Mouse (Mus musculus): ENCODE measurements around the gene Tcaim. TPM values are rescaled to one million over a fixed set of nuclear protein-coding genes. Genes with fewer than 3 reads are reported as not detected.
A peak's percentile ranks its signal among the peaks of the same experiment; 100 is the strongest.

Tcaim gene
- total RNA-seq, 2 experiments from 2014 or later: 20.5 to 22.1 TPM

GRCm38 (mm10) chr9:122863731-122864130 is 58.4 kb downstream of the Tcaim start:
- no peak for TF ChIP-seq CTCF (conservative IDR thresholded peaks at IDR 0.05)
- Histone ChIP-seq H3K4me3 (no peak overlapping the region), H3K27ac (no peak overlapping the region)
- no peak for DNase-seq (ENCODE audit: low spot score in 2 of 2)

- DNase-seq (ENCODE audit: low spot score in 2 of 2): no peak
- TF ChIP-seq CTCF (conservative IDR thresholded peaks at IDR 0.05): no peak
- H3K27ac ChIP-seq: peak overlapping the region; percentile 92; the same call in 1 of the 2 replicates
- H3K4me3 ChIP-seq: peak overlapping the region; percentile 93
Observed at GRCm38 (mm10) chr9:122864848-122865247, 59.5 kb downstream of the Tcaim start.

- no peak for TF ChIP-seq CTCF (conservative IDR thresholded peaks at IDR 0.05)
- Histone ChIP-seq H3K27ac (peak within 1 kb of the TSS; percentile 92), H3K4me3 (peak within 1 kb of the TSS; percentile 93)
- DNase-seq (ENCODE audit: low spot score in 2 of 2): peak; percentile 76 to 81
Observed at GRCm38 (mm10) chr9:122865697-122866166, 60.4 kb downstream of the Tcaim start, which contains the start of gene Zfp445. Gene Zfp445, minus strand, starts transcription at chr9:122866006.

- Histone ChIP-seq H3K27ac (peak overlapping the region; percentile 92), H3K4me3 (peak overlapping the region; percentile 93)
- TF ChIP-seq CTCF (conservative IDR thresholded peaks at IDR 0.05): no peak
- DNase-seq (ENCODE audit: low spot score in 2 of 2): no peak
Observed at GRCm38 (mm10) chr9:122866192-122866591, 60.9 kb downstream of the Tcaim start.

- no peak overlapping the region for H3K27ac ChIP-seq
- no peak for DNase-seq (ENCODE audit: low spot score in 2 of 2)
- TF ChIP-seq CTCF (conservative IDR thresholded peaks at IDR 0.05): no peak
- H3K4me3 ChIP-seq: no peak overlapping the region
Observed at GRCm38 (mm10) chr9:122872595-122872994, 67.3 kb downstream of the Tcaim start.

- TF ChIP-seq CTCF (conservative IDR thresholded peaks at IDR 0.05): no peak
- no peak for DNase-seq (ENCODE audit: low spot score in 2 of 2)
- Histone ChIP-seq H3K27ac (no peak overlapping the region), H3K4me3 (no peak overlapping the region)
Observed at GRCm38 (mm10) chr9:122874653-122875052, 69.3 kb downstream of the Tcaim start.

- H3K27ac ChIP-seq: no peak overlapping the region
- DNase-seq (ENCODE audit: low spot score in 2 of 2): no peak
- H3K4me3 ChIP-seq: no peak overlapping the region
- TF ChIP-seq CTCF (conservative IDR thresholded peaks at IDR 0.05): no peak
Observed at GRCm38 (mm10) chr9:122875145-122875544, 69.8 kb downstream of the Tcaim start.

- Histone ChIP-seq H3K4me3 (peak within 1 kb of the TSS; percentile 89), H3K27ac (peak within 1 kb of the TSS; percentile 85)
- no peak for TF ChIP-seq CTCF (conservative IDR thresholded peaks at IDR 0.05)
- no peak for DNase-seq (ENCODE audit: low spot score in 2 of 2)
Observed at GRCm38 (mm10) chr9:122885385-122885784, 80.0 kb downstream of the Tcaim start, which contains the start of gene Zkscan7. Gene Zkscan7, plus strand, starts transcription at chr9:122885685.

Other genes with a start within 250 kb of the Tcaim start
- gene Topaz1, start 58.2 kb upstream of the Tcaim start, total RNA-seq (2021): not detected
- not detected for gene Gm35549, start 38.5 kb downstream of the Tcaim start, total RNA-seq (2021)
- 100 to 1,000 TPM; 170 to 186 TPM for gene Zfp445, start 60.5 kb downstream of the Tcaim start, total RNA-seq (2021)
- gene Zkscan7, start 80.1 kb downstream of the Tcaim start, total RNA-seq (2021): 1 to 10 TPM; 5.2 TPM
- gene Zfp105, start 117.5 kb downstream of the Tcaim start, total RNA-seq (2021): 1 to 10 TPM; 7.5 to 8.3 TPM
- gene 1110059G10Rik, start 145.5 kb downstream of the Tcaim start, total RNA-seq (2021): 10 to 100 TPM; 21.2 to 23.6 TPM
- 1 to 10 TPM in 1 of 2 experiments, under 1 TPM in 1; 0.79 to 1.6 TPM for gene Kif15, start 145.5 kb downstream of the Tcaim start, total RNA-seq (2021)
- gene Tmem42, start 215.8 kb downstream of the Tcaim start, total RNA-seq (2021): 10 to 100 TPM; 24.1 to 25.1 TPM
- gene Tgm4, start 229.2 kb downstream of the Tcaim start, total RNA-seq (2021): 1 to 10 TPM; 2.9 to 3.7 TPM